Mouse (Mus musculus): ENCODE results near the gene Whrn.

The Whrn gene

GRCm38 (mm10) chr4:63495915-63496278, at the start of gene Whrn:
TSS of gene Whrn (minus strand) at chr4:63495991.
- peak; percentile 78 for DNase-seq (ENCODE audit: low read depth, low spot score)

- DNase-seq (ENCODE audit: low read depth, low spot score), result no peak
These were observed 49.6 kb upstream of the Whrn start for GRCm38 (mm10) chr4:63545231-63545958.

- peak; percentile 98 for DNase-seq (ENCODE audit: low read depth, low spot score)
These were observed 48.9 kb upstream of the Whrn start, which contains the start of gene Atp6v1g1 for GRCm38 (mm10) chr4:63544494-63545230. TSS of gene Atp6v1g1 (plus strand) at chr4:63544772.

- DNase-seq (ENCODE audit: low read depth, low spot score), result no peak
These were observed 48.1 kb upstream of the Whrn start for GRCm38 (mm10) chr4:63543746-63544493.

- DNase-seq (ENCODE audit: low read depth, low spot score), result no peak
These were observed 46.4 kb upstream of the Whrn start for GRCm38 (mm10) chr4:63542209-63542608.

GRCm38 (mm10) chr4:63537602-63538001, 41.8 kb upstream of the Whrn start:
- no peak for DNase-seq (ENCODE audit: low read depth, low spot score)

GRCm38 (mm10) chr4:63530409-63530808, 34.6 kb upstream of the Whrn start:
- no peak for DNase-seq (ENCODE audit: low read depth, low spot score)

- DNase-seq (ENCODE audit: low read depth, low spot score), result no peak
These were observed 33.2 kb upstream of the Whrn start for GRCm38 (mm10) chr4:63528946-63529345.

GRCm38 (mm10) chr4:63525514-63525913, 29.7 kb upstream of the Whrn start:
- peak; percentile 88 for DNase-seq (ENCODE audit: low read depth, low spot score)

- DNase-seq (ENCODE audit: low read depth, low spot score), result no peak
These were observed 26.1 kb upstream of the Whrn start for GRCm38 (mm10) chr4:63521813-63522419.

GRCm38 (mm10) chr4:63515021-63515420, 19.2 kb upstream of the Whrn start:
- DNase-seq (ENCODE audit: low read depth, low spot score), result no peak

- DNase-seq (ENCODE audit: low read depth, low spot score), result no peak
These were observed 18.7 kb upstream of the Whrn start for GRCm38 (mm10) chr4:63514454-63514984.

GRCm38 (mm10) chr4:63512921-63513320, 17.1 kb upstream of the Whrn start:
- DNase-seq (ENCODE audit: low read depth, low spot score), result no peak

- peak; percentile 78 for DNase-seq (ENCODE audit: low read depth, low spot score)
These were observed 12.4 kb upstream of the Whrn start for GRCm38 (mm10) chr4:63508232-63508631.

GRCm38 (mm10) chr4:63507478-63507877, 11.7 kb upstream of the Whrn start:
- DNase-seq (ENCODE audit: low read depth, low spot score), result no peak

GRCm38 (mm10) chr4:63503949-63504348, 8.2 kb upstream of the Whrn start:
- DNase-seq (ENCODE audit: low read depth, low spot score), result no peak

- DNase-seq (ENCODE audit: low read depth, low spot score), result no peak
These were observed 5.3 kb upstream of the Whrn start for GRCm38 (mm10) chr4:63501050-63501449.

GRCm38 (mm10) chr4:63498346-63498745, 2.6 kb upstream of the Whrn start:
- peak; percentile 29 for DNase-seq (ENCODE audit: low read depth, low spot score)

- no peak for DNase-seq (ENCODE audit: low read depth, low spot score)
These were observed 521 bp upstream of the Whrn start for GRCm38 (mm10) chr4:63496312-63496711.

GRCm38 (mm10) chr4:63494967-63495914, 550 bp downstream of the Whrn start:
- peak; percentile 73 for DNase-seq (ENCODE audit: low read depth, low spot score)
